Mouse (Mus musculus): ENCODE data around the gene BC147527.
"Not testable (repeated sequence)": the region's sequence is repeated elsewhere in the genome, so short reads cannot be mapped to it uniquely, and the experiment has no call there.

- TF ChIP-seq EP300 (IDR thresholded peaks at IDR 0.05; ENCODE audit: insufficient read depth, low read depth, low read length); CTCF (IDR thresholded peaks at IDR 0.05; ENCODE audit: low read depth, low read length): not testable (repeated sequence)
Measured at GRCm38 (mm10) chr13:120259718-120260117, 40.5 kb upstream of the BC147527 start.
